Mouse (Mus musculus) c-Kit-positive CD71-negative TER-119-negative erythroid progenitor cells, embryonic 14.5 days (primary cell): ENCODE measurements around the gene Samd13.

ENCODE experiments used
- DNase-seq: peaks from one replicate; pipeline ENCODE4 v3.0.0-alpha.2; 2013; ENCODE audit warnings: low read depth

Samd13 gene

DNA sequence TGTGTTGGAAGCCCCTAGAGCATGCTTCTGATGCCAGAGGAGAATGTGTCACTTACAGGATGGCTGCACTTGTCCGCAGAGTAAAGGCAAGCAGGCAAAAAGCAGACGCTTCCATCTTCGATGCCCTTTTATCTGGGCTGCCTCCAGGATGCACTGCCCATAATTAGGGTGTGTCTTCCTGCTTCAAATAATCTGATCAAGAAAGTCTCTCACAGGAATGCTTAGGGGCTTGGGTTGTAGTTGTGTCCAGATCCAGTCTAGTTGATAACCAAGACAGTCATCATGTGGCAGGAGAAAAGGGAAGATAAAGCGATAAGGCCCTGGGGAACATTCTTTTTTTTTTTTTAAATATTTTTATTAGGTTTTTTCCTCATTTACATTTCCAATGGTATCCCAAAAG lies 69.9 kb downstream of the Samd13 start, which contains the start of gene Dnase2b:
Gene Dnase2b, minus strand, starts transcription at position 101 of the 400 bp plus-strand sequence.
- no peak for DNase-seq

- DNase-seq, result no peak
Measured at GRCm38 (mm10) chr3:146611821-146612220, 73.6 kb downstream of the Samd13 start.

DNA sequence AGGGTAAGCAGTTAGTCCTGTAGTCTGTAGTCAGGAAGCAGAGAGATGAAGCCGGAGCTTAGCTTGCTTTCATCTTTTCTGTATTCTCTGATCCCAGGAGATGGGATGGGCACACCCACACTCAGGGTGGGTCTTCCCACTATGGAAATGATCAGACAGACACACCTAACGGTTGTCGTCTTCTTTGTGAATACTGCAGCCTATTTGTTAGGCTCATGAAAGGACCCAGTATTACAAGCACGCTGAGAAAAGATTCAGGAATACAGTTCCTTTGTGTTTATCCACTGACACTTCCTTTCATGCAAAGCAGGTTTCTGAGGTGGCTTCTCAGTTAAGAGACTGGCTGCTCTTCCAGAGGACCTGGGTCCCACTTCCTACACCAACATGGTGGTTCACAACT lies 74.1 kb downstream of the Samd13 start:
- no peak for DNase-seq

DNA sequence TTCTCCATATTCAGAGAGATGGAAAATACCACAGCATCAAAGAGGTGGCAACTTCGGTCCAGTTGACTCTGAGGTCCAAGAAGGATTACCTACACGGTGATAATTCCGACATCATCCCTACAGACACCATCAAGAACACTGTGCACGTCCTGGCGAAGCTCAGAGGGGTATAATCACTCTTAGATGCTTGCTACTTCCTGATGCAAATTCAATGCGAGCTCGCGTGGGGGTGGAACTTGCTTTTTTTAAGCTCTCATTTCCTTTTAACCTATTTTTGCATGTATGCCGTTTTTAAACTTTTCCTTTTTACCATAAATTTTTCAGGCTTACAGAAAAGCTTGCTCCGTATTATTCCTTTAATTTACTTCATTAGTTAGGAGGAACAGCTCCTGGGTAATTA lies 75.1 kb downstream of the Samd13 start:
- no peak for DNase-seq

- no peak for DNase-seq
Measured at GRCm38 (mm10) chr3:146607368-146607767, 78.0 kb downstream of the Samd13 start.

DNA sequence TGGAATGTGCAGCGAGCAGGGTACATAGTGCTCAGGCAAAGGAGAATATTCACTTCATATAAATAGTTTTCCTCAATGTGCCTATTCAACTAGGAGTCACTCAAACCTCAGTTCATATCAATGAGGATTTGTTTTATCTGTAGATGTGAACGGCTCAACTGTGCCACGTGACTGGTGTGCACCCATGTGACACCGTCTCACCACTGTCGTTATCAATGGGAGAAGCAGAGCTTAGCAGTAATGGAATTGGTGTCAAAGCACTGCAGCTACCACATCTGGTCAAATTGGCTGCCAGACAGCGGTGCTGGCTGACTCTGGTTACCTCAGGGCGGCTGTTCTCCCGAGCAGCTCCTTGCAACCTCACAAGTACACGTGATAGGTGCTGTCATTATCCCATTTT lies 80.7 kb downstream of the Samd13 start:
- no peak for DNase-seq

- no peak for DNase-seq
Measured at GRCm38 (mm10) chr3:146602531-146602930, 82.9 kb downstream of the Samd13 start.

GRCm38 (mm10) chr3:146601205-146601604 lies 84.2 kb downstream of the Samd13 start:
- no peak for DNase-seq

GRCm38 (mm10) chr3:146599198-146599900 lies 86.0 kb downstream of the Samd13 start:
- no peak for DNase-seq

GRCm38 (mm10) chr3:146598411-146598810 lies 87.0 kb downstream of the Samd13 start:
- DNase-seq, result no peak

DNA sequence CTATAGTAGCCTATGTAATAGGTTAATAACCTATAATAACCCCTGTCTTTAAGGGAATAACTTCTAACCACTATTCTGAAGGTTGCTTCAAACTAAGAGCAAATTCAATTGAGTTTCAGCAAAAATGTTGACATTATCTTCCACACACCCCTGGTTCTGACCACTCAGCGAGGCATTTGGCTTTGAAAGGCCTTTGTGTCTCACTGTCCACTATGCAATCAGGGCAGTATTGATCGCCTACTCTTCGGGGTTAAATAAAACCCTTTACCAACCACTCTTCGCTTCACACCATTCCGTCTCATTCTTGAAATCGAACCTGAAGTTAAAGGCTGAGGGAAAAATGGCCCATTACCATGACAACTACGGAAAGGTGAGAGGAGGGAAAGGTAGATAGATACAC lies 88.5 kb downstream of the Samd13 start:
- DNase-seq, result no peak

DNA sequence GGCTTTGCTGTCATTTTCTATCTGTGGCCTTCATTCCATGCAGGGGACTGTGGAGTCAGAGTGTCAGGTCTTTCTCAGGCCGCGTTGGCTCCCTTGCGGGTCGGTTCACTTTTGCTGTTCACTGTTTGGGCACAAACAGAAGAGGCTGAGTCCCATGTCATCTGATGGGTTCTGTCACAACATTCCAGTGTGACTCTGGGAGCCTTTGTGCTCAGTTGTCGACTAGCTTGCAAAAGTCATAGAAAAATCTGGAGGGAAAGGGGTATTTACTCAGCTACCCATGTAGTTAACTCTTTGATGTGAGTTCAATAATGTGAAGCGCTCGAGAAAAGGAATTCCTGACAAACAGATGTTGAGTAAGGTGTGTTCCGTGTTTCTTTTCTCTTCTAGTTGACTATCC lies 89.0 kb downstream of the Samd13 start:
- DNase-seq, result no peak

- DNase-seq, result no peak
Measured at GRCm38 (mm10) chr3:146595440-146595839, 90.0 kb downstream of the Samd13 start.
